Mouse (Mus musculus): ENCODE results near the gene Sorbs2. TPM values are rescaled to one million over a fixed set of nuclear protein-coding genes. Genes with fewer than 3 reads are reported as not detected.
A peak's percentile ranks its signal among the peaks of the same experiment; 100 is the strongest.

The Sorbs2 gene
- polyA plus RNA-seq (2012; ENCODE audit: insufficient read depth, insufficient read length, missing spikeins): 4.7 and 6.4 TPM in 2 replicates

- H3K27ac ChIP-seq (replicated peaks; ENCODE audit: low read depth, low read length): no peak within 1 kb of the TSS
- no peak within 1 kb of the TSS for H3K4me3 ChIP-seq (ENCODE audit: insufficient read depth, low read depth, low read length)
- no peaks in the 10 kb centered on the region for H3K4me1 ChIP-seq (ENCODE audit: control insufficient read depth, insufficient read depth, insufficient read length, low read length)
Observed at GRCm38 (mm10) chr8:45507634-45508321, at the start of gene Sorbs2. Gene Sorbs2 (plus strand): TSS chr8:45507788.

GRCm38 (mm10) chr8:45457874-45458273, 49.7 kb upstream of the Sorbs2 start:
- Histone ChIP-seq H3K4me3 (ENCODE audit: insufficient read depth, low read depth, low read length) (no peak overlapping the region), H3K27ac (replicated peaks; ENCODE audit: low read depth, low read length) (no peak overlapping the region), H3K4me1 (ENCODE audit: control insufficient read depth, insufficient read depth, insufficient read length, low read length) (no peaks in the 10 kb centered on the region)

- peaks cover 4% of the 10 kb centered on the region; the same call in 1 of the 2 replicates for H3K4me1 ChIP-seq (ENCODE audit: control insufficient read depth, insufficient read depth, insufficient read length, low read length)
- no peak overlapping the region for H3K27ac ChIP-seq (replicated peaks; ENCODE audit: low read depth, low read length)
- H3K4me3 ChIP-seq (ENCODE audit: insufficient read depth, low read depth, low read length): no peak overlapping the region
Observed at GRCm38 (mm10) chr8:45469006-45469405, 38.6 kb upstream of the Sorbs2 start.

- Histone ChIP-seq H3K27ac (replicated peaks; ENCODE audit: low read depth, low read length) (peak overlapping the region; percentile 34; the same call in 1 of the 2 replicates), H3K4me3 (ENCODE audit: insufficient read depth, low read depth, low read length) (no peak overlapping the region), H3K4me1 (ENCODE audit: control insufficient read depth, insufficient read depth, insufficient read length, low read length) (peaks cover 4% of the 10 kb centered on the region; the same call in 1 of the 2 replicates)
Observed at GRCm38 (mm10) chr8:45469507-45470178, 37.9 kb upstream of the Sorbs2 start.

GRCm38 (mm10) chr8:45480886-45481285, 26.7 kb upstream of the Sorbs2 start:
- no peaks in the 10 kb centered on the region for H3K4me1 ChIP-seq (ENCODE audit: control insufficient read depth, insufficient read depth, insufficient read length, low read length)
- no peak overlapping the region for H3K27ac ChIP-seq (replicated peaks; ENCODE audit: low read depth, low read length)
- no peak overlapping the region for H3K4me3 ChIP-seq (ENCODE audit: insufficient read depth, low read depth, low read length)

GRCm38 (mm10) chr8:45486281-45486680, 21.3 kb upstream of the Sorbs2 start:
- H3K4me3 ChIP-seq (ENCODE audit: insufficient read depth, low read depth, low read length): no peak overlapping the region
- H3K27ac ChIP-seq (replicated peaks; ENCODE audit: low read depth, low read length): no peak overlapping the region
- no peaks in the 10 kb centered on the region for H3K4me1 ChIP-seq (ENCODE audit: control insufficient read depth, insufficient read depth, insufficient read length, low read length)

GRCm38 (mm10) chr8:45503971-45504370, 3.6 kb upstream of the Sorbs2 start:
- Histone ChIP-seq H3K4me3 (ENCODE audit: insufficient read depth, low read depth, low read length) (no peak overlapping the region), H3K27ac (replicated peaks; ENCODE audit: low read depth, low read length) (no peak overlapping the region), H3K4me1 (ENCODE audit: control insufficient read depth, insufficient read depth, insufficient read length, low read length) (no peaks in the 10 kb centered on the region)

GRCm38 (mm10) chr8:45506376-45506775, 1.2 kb upstream of the Sorbs2 start:
- no peak overlapping the region for H3K4me3 ChIP-seq (ENCODE audit: insufficient read depth, low read depth, low read length)
- no peak overlapping the region for H3K27ac ChIP-seq (replicated peaks; ENCODE audit: low read depth, low read length)
- H3K4me1 ChIP-seq (ENCODE audit: control insufficient read depth, insufficient read depth, insufficient read length, low read length): no peaks in the 10 kb centered on the region

- no peak overlapping the region for H3K27ac ChIP-seq (replicated peaks; ENCODE audit: low read depth, low read length)
- no peaks in the 10 kb centered on the region for H3K4me1 ChIP-seq (ENCODE audit: control insufficient read depth, insufficient read depth, insufficient read length, low read length)
- no peak overlapping the region for H3K4me3 ChIP-seq (ENCODE audit: insufficient read depth, low read depth, low read length)
Observed at GRCm38 (mm10) chr8:45507277-45507633, 333 bp upstream of the Sorbs2 start.

GRCm38 (mm10) chr8:45508521-45509104, 1.0 kb downstream of the Sorbs2 start:
- Histone ChIP-seq H3K4me1 (ENCODE audit: control insufficient read depth, insufficient read depth, insufficient read length, low read length) (no peaks in the 10 kb centered on the region), H3K27ac (replicated peaks; ENCODE audit: low read depth, low read length) (no peak overlapping the region), H3K4me3 (ENCODE audit: insufficient read depth, low read depth, low read length) (no peak overlapping the region)

- H3K27ac ChIP-seq (replicated peaks; ENCODE audit: low read depth, low read length): no peak overlapping the region
- no peak overlapping the region for H3K4me3 ChIP-seq (ENCODE audit: insufficient read depth, low read depth, low read length)
- no peaks in the 10 kb centered on the region for H3K4me1 ChIP-seq (ENCODE audit: control insufficient read depth, insufficient read depth, insufficient read length, low read length)
Observed at GRCm38 (mm10) chr8:45512369-45512768, 4.8 kb downstream of the Sorbs2 start.

- no peaks in the 10 kb centered on the region for H3K4me1 ChIP-seq (ENCODE audit: control insufficient read depth, insufficient read depth, insufficient read length, low read length)
- H3K27ac ChIP-seq (replicated peaks; ENCODE audit: low read depth, low read length): no peak overlapping the region
- H3K4me3 ChIP-seq (ENCODE audit: insufficient read depth, low read depth, low read length): no peak overlapping the region
Observed at GRCm38 (mm10) chr8:45521595-45521994, 14.0 kb downstream of the Sorbs2 start.

GRCm38 (mm10) chr8:45527708-45528107, 20.1 kb downstream of the Sorbs2 start:
- Histone ChIP-seq H3K4me3 (ENCODE audit: insufficient read depth, low read depth, low read length) (no peak overlapping the region), H3K27ac (replicated peaks; ENCODE audit: low read depth, low read length) (no peak overlapping the region), H3K4me1 (ENCODE audit: control insufficient read depth, insufficient read depth, insufficient read length, low read length) (no peaks in the 10 kb centered on the region)

GRCm38 (mm10) chr8:45528890-45529289, 21.3 kb downstream of the Sorbs2 start:
- Histone ChIP-seq H3K4me3 (ENCODE audit: insufficient read depth, low read depth, low read length) (no peak overlapping the region), H3K27ac (replicated peaks; ENCODE audit: low read depth, low read length) (no peak overlapping the region), H3K4me1 (ENCODE audit: control insufficient read depth, insufficient read depth, insufficient read length, low read length) (no peaks in the 10 kb centered on the region)

- no peak overlapping the region for H3K4me3 ChIP-seq (ENCODE audit: insufficient read depth, low read depth, low read length)
- no peaks in the 10 kb centered on the region for H3K4me1 ChIP-seq (ENCODE audit: control insufficient read depth, insufficient read depth, insufficient read length, low read length)
- H3K27ac ChIP-seq (replicated peaks; ENCODE audit: low read depth, low read length): no peak overlapping the region
Observed at GRCm38 (mm10) chr8:45536578-45536977, 29.0 kb downstream of the Sorbs2 start.

GRCm38 (mm10) chr8:45540513-45540912, 32.9 kb downstream of the Sorbs2 start:
- no peak overlapping the region for H3K4me3 ChIP-seq (ENCODE audit: insufficient read depth, low read depth, low read length)
- H3K4me1 ChIP-seq (ENCODE audit: control insufficient read depth, insufficient read depth, insufficient read length, low read length): no peaks in the 10 kb centered on the region
- no peak overlapping the region for H3K27ac ChIP-seq (replicated peaks; ENCODE audit: low read depth, low read length)

Data from brown adipose tissue, adult 24 weeks (tissue).